Mouse (Mus musculus): ENCODE measurements around the gene Senp6. TPM values are rescaled to one million over a fixed set of nuclear protein-coding genes. Genes with fewer than 3 reads are reported as not detected.
A peak's percentile ranks its signal among the peaks of the same experiment; 100 is the strongest.

Senp6 gene
- polyA plus RNA-seq, 1 experiment from 2014 or later, result 87.8 TPM

DNA sequence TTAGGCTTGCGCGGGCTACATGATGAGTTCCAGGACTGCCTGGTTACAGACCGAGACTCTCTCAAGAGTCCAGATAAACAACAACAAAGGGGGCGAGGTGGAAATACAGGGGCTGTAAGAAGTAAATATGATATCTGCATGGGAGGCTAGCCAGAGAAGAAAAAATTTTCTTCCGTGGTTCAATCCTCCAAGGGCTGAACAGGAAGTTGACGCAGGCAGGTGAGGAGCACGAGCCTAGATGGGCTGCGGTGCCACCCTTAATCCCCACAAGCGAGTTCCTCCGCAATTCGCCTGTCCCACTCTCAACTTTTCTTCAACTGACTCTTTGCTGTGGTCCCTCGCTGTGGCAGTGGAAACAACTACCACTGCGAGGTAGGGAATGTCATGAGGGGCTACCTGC is 97.5 kb downstream of the Senp6 start:
- no peak overlapping the region for H3K27ac ChIP-seq
- peak overlapping the region; percentile 78 for H3K4me2 ChIP-seq (replicated peaks)
- H3K9me3 ChIP-seq, result no peaks in the 10 kb centered on the region
- H3K4me3 ChIP-seq, result peak overlapping the region; percentile 74
- 4% methylated on average over 13 of the region's 13 CpGs for WGBS
- H3K9ac ChIP-seq, result 0 out of 2 replicates have a peak overlapping the region, but pooled peaks have one; percentile 83
- no peak for ATAC-seq (ENCODE audit: low FRiP score, low read depth)
- no peaks in the 10 kb centered on the region for H3K27me3 ChIP-seq (replicated peaks)
- 0 out of 2 replicates have a peak, but pooled peaks cover 9% of the 10 kb centered on the region for H3K4me1 ChIP-seq
- no peaks in the 10 kb centered on the region for H3K36me3 ChIP-seq

DNA sequence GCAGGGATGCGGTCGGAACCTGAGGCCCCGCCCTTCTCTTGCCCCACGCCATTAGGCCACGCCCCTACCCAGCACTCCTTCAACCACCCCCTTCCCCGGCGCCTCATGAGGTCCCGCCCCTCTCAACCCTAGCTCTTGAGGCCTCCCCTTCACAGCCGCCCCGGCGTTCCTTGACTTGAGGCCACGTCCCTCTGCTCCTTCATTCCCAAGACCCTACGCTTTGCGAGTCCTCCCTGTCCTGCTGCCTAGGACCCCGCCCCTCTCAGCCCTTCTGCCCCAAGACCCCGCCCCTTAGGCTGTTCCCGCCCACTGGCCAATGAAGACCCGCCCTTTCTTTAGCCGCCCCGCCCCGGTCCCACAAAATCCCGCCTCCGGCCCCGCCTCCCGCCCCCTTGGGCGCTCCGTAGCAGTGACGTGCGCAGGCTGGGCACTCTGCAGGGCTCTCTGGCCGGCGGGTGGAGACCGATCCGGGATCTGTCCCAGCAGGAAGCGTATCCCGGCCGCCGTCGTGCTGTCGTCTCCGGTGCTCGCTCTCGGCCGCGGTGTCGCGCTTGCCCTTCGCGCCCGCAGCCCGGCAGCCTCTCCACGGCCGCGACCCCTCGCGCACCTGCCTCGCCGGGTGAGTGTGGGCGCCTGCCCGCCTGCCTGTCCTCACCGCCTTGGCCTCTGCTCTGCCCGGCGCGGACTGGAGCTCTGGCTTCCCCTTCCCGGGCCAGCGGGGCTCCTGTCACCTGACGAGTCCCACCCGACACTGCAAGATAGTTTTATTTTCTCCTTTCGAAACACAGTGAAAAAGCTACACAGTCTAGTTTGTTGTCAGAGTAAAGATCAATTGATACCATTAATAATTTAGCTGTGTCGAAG is 98.1 kb downstream of the Senp6 start, which contains the start of gene Myo6:
Gene Myo6 (plus strand): TSS at position 421 of the 864 bp plus-strand sequence.
- ATAC-seq (ENCODE audit: low FRiP score, low read depth), result peak; percentile 97
- peak within 1 kb of the TSS; percentile 78 for H3K4me2 ChIP-seq (replicated peaks)
- 0 out of 2 replicates have a peak within 1 kb of the TSS, but pooled peaks have one; percentile 20 for H3K27ac ChIP-seq
- peak within 1 kb of the TSS; percentile 74 for H3K4me3 ChIP-seq
- under 1% methylated on average over 54 of the region's 69 CpGs for WGBS
- H3K9ac ChIP-seq, result peak within 1 kb of the TSS; percentile 83
- 0 out of 2 replicates have a peak, but pooled peaks cover 9% of the 10 kb centered on the region for H3K4me1 ChIP-seq
- H3K36me3 ChIP-seq, result no peaks in the 10 kb centered on the region
- no peaks in the 10 kb centered on the region for H3K9me3 ChIP-seq
- no peaks in the 10 kb centered on the region for H3K27me3 ChIP-seq (replicated peaks)

DNA sequence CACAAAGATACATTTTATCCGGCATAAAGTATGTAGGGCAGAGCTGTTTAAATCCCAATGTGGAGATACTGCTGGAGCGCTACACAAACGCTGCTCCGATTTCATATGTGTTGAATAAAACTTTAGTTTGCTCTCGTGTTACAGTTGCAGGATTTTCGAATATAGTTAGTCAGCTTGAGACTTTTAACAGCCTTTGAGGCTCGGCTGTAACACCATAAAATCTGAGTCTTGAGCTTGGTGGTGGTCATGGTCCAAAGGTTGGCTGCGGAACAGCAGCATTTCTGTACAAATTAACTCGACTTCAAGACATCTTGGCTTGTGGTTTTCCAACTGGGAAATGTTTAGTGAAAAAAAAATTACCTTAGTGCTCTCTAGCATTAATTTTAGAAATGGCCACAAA is 99.0 kb downstream of the Senp6 start:
- no peaks in the 10 kb centered on the region for H3K9me3 ChIP-seq
- H3K36me3 ChIP-seq, result no peaks in the 10 kb centered on the region
- H3K27me3 ChIP-seq (replicated peaks), result no peaks in the 10 kb centered on the region
- no peak overlapping the region; the same call in 1 of the 2 replicates for H3K4me3 ChIP-seq
- ATAC-seq (ENCODE audit: low FRiP score, low read depth), result no peak
- no peak overlapping the region for H3K9ac ChIP-seq
- no peak overlapping the region for H3K27ac ChIP-seq
- WGBS, result 46% methylated on average over 9 of the region's 9 CpGs
- H3K4me2 ChIP-seq (replicated peaks), result peak overlapping the region; percentile 78
- 0 out of 2 replicates have a peak, but pooled peaks cover 9% of the 10 kb centered on the region for H3K4me1 ChIP-seq

DNA sequence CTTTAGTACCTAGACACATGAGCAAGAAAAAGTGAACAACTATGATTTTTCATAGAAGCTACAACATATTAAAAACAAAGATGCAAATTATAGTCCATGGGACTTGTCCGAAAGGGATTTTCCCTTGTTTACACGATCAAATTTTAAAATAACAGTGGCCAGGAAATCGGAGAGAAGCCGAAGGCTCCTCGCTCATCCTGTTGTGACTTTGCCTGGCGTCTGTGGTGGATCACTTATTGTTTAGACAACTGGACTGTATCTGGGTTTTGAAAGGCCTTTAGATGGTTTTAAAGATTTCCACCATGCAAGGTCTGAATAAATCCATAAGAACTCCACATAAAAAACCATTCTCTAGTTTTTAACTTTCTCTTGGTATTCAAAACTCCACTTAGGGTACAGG is 99.7 kb downstream of the Senp6 start:
- Histone ChIP-seq H3K9ac (no peak overlapping the region), H3K4me2 (replicated peaks) (no peak overlapping the region)
- 85% methylated on average over 6 of the region's 6 CpGs for WGBS

DNA sequence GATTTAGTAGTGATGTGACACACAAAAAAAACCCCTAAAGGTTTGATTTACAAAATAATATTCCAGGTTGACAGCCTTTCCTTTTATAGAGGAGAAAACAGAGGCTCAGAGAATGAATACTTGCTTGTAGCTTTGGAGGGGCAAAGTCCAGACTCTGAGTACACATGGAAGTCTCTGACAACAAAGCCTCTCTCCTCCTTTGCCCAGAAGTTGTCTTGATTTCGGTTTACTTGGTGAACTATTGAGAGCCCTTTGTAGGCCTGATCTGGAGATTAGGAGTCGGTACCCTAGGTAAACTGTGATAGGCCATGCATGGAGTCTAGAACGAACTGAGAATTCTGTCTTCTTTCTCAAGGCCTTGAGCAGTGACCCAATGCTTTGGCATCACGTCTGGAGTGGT is 100.4 kb downstream of the Senp6 start:
- H3K4me3 ChIP-seq, result no peak overlapping the region
- no peak overlapping the region for H3K9ac ChIP-seq
- no peak overlapping the region for H3K27ac ChIP-seq
- ATAC-seq (ENCODE audit: low FRiP score, low read depth), result no peak
- no peak overlapping the region for H3K4me2 ChIP-seq (replicated peaks)
- H3K27me3 ChIP-seq (replicated peaks), result no peaks in the 10 kb centered on the region
- no peaks in the 10 kb centered on the region for H3K36me3 ChIP-seq
- H3K4me1 ChIP-seq, result 0 out of 2 replicates have a peak, but pooled peaks cover 9% of the 10 kb centered on the region
- no peaks in the 10 kb centered on the region for H3K9me3 ChIP-seq
- 84% methylated on average over 4 of the region's 4 CpGs for WGBS

More for the DNA sequence above, 99.7 kb downstream of the Senp6 start:
- H3K27ac ChIP-seq, result no peak overlapping the region
- H3K4me3 ChIP-seq, result no peak overlapping the region
- no peak for ATAC-seq (ENCODE audit: low FRiP score, low read depth)
- no peaks in the 10 kb centered on the region for H3K27me3 ChIP-seq (replicated peaks)
- H3K9me3 ChIP-seq, result no peaks in the 10 kb centered on the region
- H3K4me1 ChIP-seq, result 0 out of 2 replicates have a peak, but pooled peaks cover 9% of the 10 kb centered on the region
- no peaks in the 10 kb centered on the region for H3K36me3 ChIP-seq

DNA sequence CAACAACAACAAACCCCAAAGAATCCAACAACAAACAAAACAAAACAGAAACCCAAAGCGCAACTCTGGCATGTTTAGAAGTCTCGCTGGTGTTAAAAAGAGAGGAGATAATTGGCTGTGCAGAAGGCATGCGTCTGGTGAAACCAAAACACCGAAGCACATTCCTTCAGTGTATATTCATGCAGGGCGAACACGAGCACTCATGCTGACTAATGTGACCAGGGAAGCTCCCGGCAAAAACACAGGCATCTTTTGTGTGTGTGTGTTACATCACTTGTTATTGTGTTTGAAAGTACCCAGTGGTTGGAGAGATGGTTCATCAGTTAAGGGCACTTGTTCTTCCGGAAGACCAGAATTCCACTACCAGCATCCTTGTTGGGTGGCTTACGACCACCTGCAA is 102.8 kb downstream of the Senp6 start:
- no peak for ATAC-seq (ENCODE audit: low FRiP score, low read depth)
- H3K9ac ChIP-seq, result no peak overlapping the region
- no peak overlapping the region for H3K4me3 ChIP-seq
- no peak overlapping the region for H3K27ac ChIP-seq
- no peaks in the 10 kb centered on the region for H3K36me3 ChIP-seq
- H3K4me1 ChIP-seq, result peaks cover 8% of the 10 kb centered on the region; the same call in 1 of the 2 replicates
- no peaks in the 10 kb centered on the region for H3K9me3 ChIP-seq
- WGBS, result 79% methylated on average over 9 of the region's 9 CpGs
- H3K27me3 ChIP-seq (replicated peaks), result no peaks in the 10 kb centered on the region
- no peak overlapping the region for H3K4me2 ChIP-seq (replicated peaks)

DNA sequence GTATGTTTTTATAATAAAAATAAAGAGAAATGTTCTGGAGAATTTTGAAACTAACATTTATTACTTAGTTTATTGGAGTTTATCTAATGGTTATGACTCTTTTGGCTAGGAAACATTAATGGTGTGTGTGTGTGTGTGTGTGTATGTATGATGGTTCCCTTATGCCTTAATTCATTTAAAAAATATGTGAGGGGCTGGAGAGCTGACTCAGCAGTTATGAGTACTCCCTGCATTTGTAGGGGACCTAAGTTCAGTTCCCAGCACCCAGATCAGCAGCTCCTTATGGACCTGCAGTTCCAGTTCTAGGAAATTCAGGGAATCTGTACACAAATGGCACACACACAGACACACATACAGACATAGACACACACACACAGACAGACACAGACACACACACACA is 104.5 kb downstream of the Senp6 start:
- Histone ChIP-seq H3K4me3 (no peak overlapping the region), H3K27ac (no peak overlapping the region), H3K4me1 (peaks cover 3% of the 10 kb centered on the region; the same call in 1 of the 2 replicates), H3K9me3 (no peaks in the 10 kb centered on the region), H3K9ac (no peak overlapping the region), H3K4me2 (replicated peaks) (no peak overlapping the region), H3K36me3 (no peaks in the 10 kb centered on the region), H3K27me3 (replicated peaks) (no peaks in the 10 kb centered on the region)
- no peak for ATAC-seq (ENCODE audit: low FRiP score, low read depth)

DNA sequence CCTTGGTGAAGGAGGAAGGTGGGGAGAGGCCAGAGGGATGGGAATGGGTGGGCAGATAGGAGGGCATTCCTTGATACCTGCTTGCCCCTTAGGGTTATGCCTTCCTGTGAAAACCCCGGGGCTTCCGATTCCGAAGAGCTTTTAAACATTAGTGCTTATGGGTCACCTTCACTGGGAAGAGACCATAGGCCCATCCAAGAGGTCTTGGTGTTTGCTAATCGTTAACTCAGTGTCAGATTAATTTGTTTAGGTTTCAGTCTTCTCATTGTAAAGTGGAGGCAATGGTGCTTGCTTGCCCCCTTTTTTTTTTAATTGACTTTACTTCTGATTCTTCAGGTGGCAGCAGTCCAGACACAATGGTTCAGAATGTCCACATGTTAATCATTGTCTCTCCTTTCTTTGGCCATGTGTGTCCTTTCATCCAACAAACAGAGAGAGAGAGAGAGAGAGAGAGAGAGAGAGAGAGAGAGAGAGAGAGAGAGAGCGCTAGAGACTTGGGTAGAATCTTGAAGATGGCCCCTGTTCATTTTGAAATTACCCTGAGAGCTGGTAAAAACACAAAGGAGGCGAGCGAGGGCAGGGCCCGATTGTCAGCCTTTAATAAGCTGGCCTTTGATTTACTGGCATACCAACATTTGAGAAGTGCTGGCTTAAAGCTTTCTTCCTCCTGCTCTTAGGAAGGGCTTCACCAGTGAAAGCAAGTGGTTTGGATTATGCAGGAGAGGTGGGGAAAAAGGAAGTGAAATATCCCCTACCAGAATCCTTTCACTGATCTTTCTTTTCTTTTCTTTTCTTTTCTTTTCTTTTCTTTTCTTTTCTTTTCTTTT is 105.9 kb downstream of the Senp6 start:
- WGBS, result 49% methylated on average over 8 of the region's 8 CpGs
- Histone ChIP-seq H3K27me3 (replicated peaks) (no peaks in the 10 kb centered on the region), H3K9me3 (no peaks in the 10 kb centered on the region), H3K27ac (no peak overlapping the region), H3K4me2 (replicated peaks) (no peak overlapping the region), H3K9ac (no peak overlapping the region), H3K36me3 (no peaks in the 10 kb centered on the region), H3K4me3 (no peak overlapping the region), H3K4me1 (peaks cover 3% of the 10 kb centered on the region; the same call in 1 of the 2 replicates)
- ATAC-seq (ENCODE audit: low FRiP score, low read depth), result no peak

DNA sequence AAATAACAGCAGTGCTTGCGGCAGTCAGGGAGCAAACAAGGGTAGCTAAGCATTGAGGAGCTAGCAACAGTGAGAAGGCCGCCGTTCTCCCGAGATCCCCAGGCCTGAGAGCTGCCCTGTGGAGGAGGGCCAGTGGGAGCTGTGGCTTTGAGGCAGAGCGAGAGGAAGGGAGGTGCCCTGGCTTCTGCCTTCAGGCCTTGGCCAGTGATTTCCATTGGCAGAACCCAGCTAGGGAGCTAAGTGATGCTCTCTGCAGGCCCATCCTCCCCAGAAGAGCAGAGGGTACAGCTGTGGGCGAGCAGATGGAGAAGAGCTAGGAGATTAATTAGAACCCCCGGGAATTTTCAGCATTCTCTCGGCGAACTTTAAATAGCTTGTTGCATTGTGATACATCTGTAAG is 106.9 kb downstream of the Senp6 start:
- H3K36me3 ChIP-seq, result no peaks in the 10 kb centered on the region
- no peak overlapping the region for H3K4me2 ChIP-seq (replicated peaks)
- no peak overlapping the region for H3K27ac ChIP-seq
- 44% methylated on average over 9 of the region's 9 CpGs for WGBS
- H3K9me3 ChIP-seq, result no peaks in the 10 kb centered on the region
- no peak overlapping the region for H3K4me3 ChIP-seq
- H3K4me1 ChIP-seq, result peaks cover 3% of the 10 kb centered on the region; the same call in 1 of the 2 replicates
- H3K9ac ChIP-seq, result no peak overlapping the region
- ATAC-seq (ENCODE audit: low FRiP score, low read depth), result peak; percentile 54
- no peaks in the 10 kb centered on the region for H3K27me3 ChIP-seq (replicated peaks)

DNA sequence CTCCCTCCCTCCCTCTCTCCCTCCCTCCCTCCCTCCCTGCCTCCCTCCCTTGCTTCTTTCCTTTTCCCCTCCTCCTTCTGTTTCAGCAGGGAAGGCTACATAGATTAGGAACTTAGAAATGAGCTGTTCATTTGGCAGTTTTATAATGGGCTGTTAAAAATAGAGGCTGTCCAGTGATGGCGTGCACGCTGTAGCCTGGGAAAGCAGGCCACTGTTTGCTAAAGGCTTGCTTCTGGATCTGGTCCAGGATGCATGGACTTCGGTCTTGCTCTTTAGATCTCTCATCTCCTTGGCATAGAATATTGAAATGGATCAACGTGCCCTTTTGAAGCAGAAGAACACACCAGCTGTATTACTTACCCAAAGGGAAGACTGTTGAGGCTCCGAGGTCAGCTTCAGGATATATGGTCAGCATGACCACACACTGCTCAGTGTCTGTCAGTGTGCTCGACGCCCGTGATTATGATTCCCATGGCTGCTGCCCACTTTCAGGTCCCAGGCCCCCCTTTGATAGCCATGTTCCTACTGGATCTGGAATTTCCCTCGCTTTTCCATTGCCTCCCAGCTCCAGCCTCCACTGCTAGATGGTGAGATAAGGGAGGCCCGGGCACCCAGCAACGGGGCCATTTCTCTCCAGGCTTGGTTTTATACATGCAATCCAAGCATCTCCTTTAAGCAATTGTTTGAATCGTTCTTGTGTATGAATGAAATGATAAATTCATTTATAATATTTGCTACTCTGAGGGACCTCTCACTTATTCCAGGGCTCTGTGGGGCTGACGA is 110.2 kb downstream of the Senp6 start:
- 85% methylated on average over 13 of the region's 13 CpGs for WGBS
- Histone ChIP-seq H3K27ac (no peak overlapping the region), H3K36me3 (no peaks in the 10 kb centered on the region), H3K9me3 (no peaks in the 10 kb centered on the region), H3K4me1 (peaks cover 3% of the 10 kb centered on the region; the same call in 1 of the 2 replicates), H3K4me2 (replicated peaks) (no peak overlapping the region), H3K9ac (no peak overlapping the region), H3K27me3 (replicated peaks) (no peaks in the 10 kb centered on the region), H3K4me3 (no peak overlapping the region)
- no peak for ATAC-seq (ENCODE audit: low FRiP score, low read depth)

DNA sequence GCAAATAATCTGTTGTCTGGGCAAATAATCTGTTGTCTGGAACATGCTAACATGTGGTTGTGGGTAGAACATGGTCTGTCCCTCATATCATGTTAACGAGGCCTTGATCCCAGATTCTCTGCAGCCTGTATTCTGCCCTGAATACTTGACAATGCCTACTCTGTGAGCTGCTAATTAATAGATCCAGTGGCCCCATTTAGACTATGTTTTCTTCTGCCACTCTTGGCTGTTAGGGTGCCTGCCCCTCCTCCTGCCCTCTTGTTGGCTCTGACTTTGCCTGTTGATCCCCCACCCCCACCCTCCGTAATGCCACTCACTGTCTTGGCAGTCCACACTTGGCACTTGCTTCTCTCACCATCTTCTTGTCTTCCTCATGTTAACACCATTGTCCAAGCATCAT is 112.0 kb downstream of the Senp6 start:
- no peaks in the 10 kb centered on the region for H3K27me3 ChIP-seq (replicated peaks)
- H3K4me2 ChIP-seq (replicated peaks), result no peak overlapping the region
- WGBS, result 91% methylated on average over 2 of the region's 2 CpGs
- H3K9me3 ChIP-seq, result no peaks in the 10 kb centered on the region
- ATAC-seq (ENCODE audit: low FRiP score, low read depth), result no peak
- H3K27ac ChIP-seq, result no peak overlapping the region
- H3K4me3 ChIP-seq, result no peak overlapping the region
- no peak overlapping the region for H3K9ac ChIP-seq
- no peaks in the 10 kb centered on the region for H3K36me3 ChIP-seq
- peaks cover 1% of the 10 kb centered on the region; the same call in 1 of the 2 replicates for H3K4me1 ChIP-seq
